22 mouse cellular contexts compared by ENCODE assay signal in genomic region chr16:24527219-24527618, GRCm38 (mm10).
A peak's percentile ranks its signal among the peaks of the same experiment; 100 is the strongest.
DNase-seq lines count a peak whose midpoint lies in the region; ATAC-seq lines count a peak whose summit lies in the region.
"Had no signal": no experiment of that assay in that cellular context is flagged by ENCODE, and none has a peak within 500 bp of the region (broad histone marks: within the 10 kb centered on the region; RNA-seq: fewer than 3 reads in every experiment).

No protein-coding gene starts in this region.

- 92% methylated on average over 7 of the region's 7 CpGs for WGBS in forebrain, embryonic 11.5 days
- WGBS in midbrain, embryonic 11.5 days: 91% methylated on average over 7 of the region's 7 CpGs

- no peak overlapping the region for H3K4me3 ChIP-seq in forebrain, embryonic 11.5 days (ENCODE audit: low read depth, low read length)
- no peak overlapping the region for H3K4me3 ChIP-seq in midbrain, embryonic 11.5 days (ENCODE audit: low read depth, low read length)
- H3K4me3 ChIP-seq: embryonic facial prominence, embryonic 10.5 days; embryonic facial prominence, embryonic 12.5 days; forebrain, embryonic 12.5 days; forebrain, embryonic 15.5 days had no signal

- no peak overlapping the region for H3K27ac ChIP-seq in forebrain, embryonic 11.5 days (ENCODE audit: low read depth, low read length)
- H3K27ac ChIP-seq in midbrain, embryonic 11.5 days (ENCODE audit: low read depth, low read length): no peak overlapping the region
- H3K27ac ChIP-seq: embryonic facial prominence, embryonic 10.5 days; embryonic facial prominence, embryonic 12.5 days; forebrain, embryonic 12.5 days; forebrain, embryonic 15.5 days had no signal

- ATAC-seq in activated CD4-positive, CD25-positive, alpha-beta regulatory T cell, adult 4 months: peak; percentile 14
- ATAC-seq in inflammation-experienced regulatory T-cells, adult 6 months: peak; percentile 50
- no peak for ATAC-seq in forebrain, embryonic 11.5 days (replicated peaks; ENCODE audit: low FRiP score)
- no peak for ATAC-seq in midbrain, embryonic 11.5 days (ENCODE audit: low FRiP score)
- ATAC-seq: forebrain, embryonic 15.5 days; forebrain, postnatal 0 days; Patski had no signal

- no peak overlapping the region for H3K4me2 ChIP-seq in forebrain, embryonic 11.5 days (ENCODE audit: low read depth, low read length, severe bottlenecking)
- no peak overlapping the region for H3K4me2 ChIP-seq in midbrain, embryonic 11.5 days
- H3K4me2 ChIP-seq: embryonic facial prominence, embryonic 12.5 days; forebrain, embryonic 12.5 days; forebrain, embryonic 15.5 days had no signal

- H3K9ac ChIP-seq in forebrain, embryonic 11.5 days (ENCODE audit: low read length): no peak overlapping the region
- no peak overlapping the region for H3K9ac ChIP-seq in midbrain, embryonic 11.5 days (ENCODE audit: low read length)
- H3K9ac ChIP-seq: embryonic facial prominence, embryonic 12.5 days; forebrain, embryonic 12.5 days; forebrain, embryonic 15.5 days; forebrain, postnatal 0 days had no signal

- H3K36me3 ChIP-seq in forebrain, embryonic 11.5 days (ENCODE audit: control insufficient read depth, insufficient read depth, low read length): no peaks in the 10 kb centered on the region
- no peaks in the 10 kb centered on the region for H3K36me3 ChIP-seq in midbrain, embryonic 11.5 days (ENCODE audit: control insufficient read depth, insufficient read depth, low read length)
- H3K36me3 ChIP-seq: embryonic facial prominence, embryonic 10.5 days; embryonic facial prominence, embryonic 12.5 days; forebrain, embryonic 12.5 days; forebrain, embryonic 15.5 days; G1E had no signal

- H3K27me3 ChIP-seq in forebrain, embryonic 11.5 days (ENCODE audit: control insufficient read depth, insufficient read depth, low read length): no peaks in the 10 kb centered on the region
- no peaks in the 10 kb centered on the region for H3K27me3 ChIP-seq in midbrain, embryonic 11.5 days (ENCODE audit: control insufficient read depth, insufficient read depth, low read length)
- H3K27me3 ChIP-seq: embryonic facial prominence, embryonic 12.5 days; forebrain, embryonic 12.5 days; forebrain, embryonic 15.5 days; Patski had no signal

- no peaks in the 10 kb centered on the region for H3K9me3 ChIP-seq in forebrain, embryonic 11.5 days (ENCODE audit: control insufficient read depth, low read length)
- no peaks in the 10 kb centered on the region for H3K9me3 ChIP-seq in midbrain, embryonic 11.5 days (ENCODE audit: control insufficient read depth, low read length)
- H3K9me3 ChIP-seq: embryonic facial prominence, embryonic 10.5 days; embryonic facial prominence, embryonic 12.5 days; forebrain, embryonic 12.5 days; forebrain, embryonic 15.5 days had no signal

- DNase-seq in CD4-positive helper T cell, adult 2 months (ENCODE audit: low read depth, low spot score): peak; percentile 17
- DNase-seq in forebrain, embryonic 11.5 days (ENCODE audit: low spot score): no peak
- no peak for DNase-seq in midbrain, embryonic 11.5 days (ENCODE audit: low spot score, missing footprints)
- DNase-seq in heart, postnatal 25 days (ENCODE audit: low spot score): no peak
- DNase-seq in cerebellum, adult 8-10 months: no peak
- DNase-seq: adrenal gland, adult 2 months; adrenal gland, postnatal 10 days; adrenal gland, postnatal 25 days; B cell, adult 2 months; cerebellum, adult 11 months; cerebellum, adult 18-20 months; cerebellum, adult 9-10 months; cerebellum, postnatal 10 days; forebrain, postnatal 0 days had no signal

- H3K4me1 ChIP-seq in forebrain, embryonic 11.5 days (replicated peaks; ENCODE audit: control insufficient read depth, insufficient read depth, low read length): no peaks in the 10 kb centered on the region
- no peaks in the 10 kb centered on the region for H3K4me1 ChIP-seq in midbrain, embryonic 11.5 days (ENCODE audit: control insufficient read depth, insufficient read depth, low read length)
- H3K4me1 ChIP-seq: embryonic facial prominence, embryonic 12.5 days; forebrain, embryonic 12.5 days; forebrain, embryonic 15.5 days had no signal

- intact Hi-C loops in heart, postnatal 25 days (cut with DNase I): no loop called here

Comparison
In these comparisons a context has a peak if more than half of its experiments do, and no peak if none do; other contexts are left out.
1. ATAC-seq: peak in activated CD4-positive, CD25-positive, alpha-beta regulatory T cell, adult 4 months (single experiment) and inflammation-experienced regulatory T-cells, adult 6 months (single experiment); none in forebrain, embryonic 11.5 days (single experiment) and midbrain, embryonic 11.5 days (single experiment).